Mouse (Mus musculus) ES-Bruce4 (cell line): ENCODE measurements around the gene Dbr1.

Experiments
- CTCF ChIP-seq: IDR thresholded peaks from one replicate; pipeline ENCODE4 v1.8.1; 2011; ENCODE audit warnings: low read depth, low read length
- EP300 ChIP-seq: IDR thresholded peaks from 2 replicates; pipeline ENCODE4 v1.6.1; 2011; ENCODE audit warnings: low read depth, low read length; ENCODE audit not compliant: insufficient read depth
- POLR2A ChIP-seq: IDR thresholded peaks from one replicate; pipeline ENCODE4 v1.8.1; 2011; ENCODE audit warnings: low read length; ENCODE audit not compliant: insufficient read depth

DNA sequence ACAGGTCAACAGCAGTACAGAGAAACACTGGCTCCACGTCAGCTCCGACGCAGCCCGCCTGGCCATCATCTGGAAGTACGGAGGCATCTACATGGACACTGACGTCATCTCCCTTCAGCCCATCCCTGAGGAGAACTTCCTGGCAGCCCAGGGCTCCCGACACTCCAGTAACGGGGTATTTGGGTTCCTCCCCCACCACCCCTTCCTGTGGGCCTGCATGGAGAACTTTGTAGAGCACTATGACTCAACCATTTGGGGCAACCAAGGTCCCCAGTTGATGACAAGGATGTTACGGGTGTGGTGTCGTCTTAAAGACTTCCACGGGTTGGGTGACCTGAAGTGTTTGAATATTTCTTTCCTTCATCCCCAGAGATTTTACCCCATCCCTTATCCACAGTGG is 44.6 kb downstream of the Dbr1 start:
- TF ChIP-seq CTCF (no peak), EP300 (no peak), POLR2A (no peak)
